Mouse (Mus musculus) neural tube, embryonic 11.5 days (tissue): ENCODE results near the gene Camkk1. TPM values are rescaled to one million over a fixed set of nuclear protein-coding genes. Genes with fewer than 3 reads are reported as not detected.

ENCODE experiments used
- ATAC-seq: fragments of 200-750 bp; cut with Nextera tagmentation; 2 replicates; pipeline ENCODE4 v1.8.0; 2017; ENCODE audit warnings: moderate number of reproducible peaks, mild to moderate bottlenecking, moderate TSS enrichment, moderate library complexity; ENCODE audit not compliant: insufficient read depth, low FRiP score, low TSS enrichment
- DNase-seq: peaks from one replicate; pipeline ENCODE4 v3.0.0-alpha.2; 2015; ENCODE audit warnings: low spot score
- H3K27ac ChIP-seq: fragments of 300-500 bp; sonication (generic); 2 replicates; pipeline ENCODE4 v1.5.1; 2014; ENCODE audit warnings: low read depth, mild to moderate bottlenecking, low read length
- H3K27me3 ChIP-seq: fragments of 300-500 bp; sonication (generic); 2 replicates; pipeline ENCODE4 v1.6.1; 2014; ENCODE audit warnings: mild to moderate bottlenecking, low read length, mixed read lengths; ENCODE audit not compliant: control insufficient read depth, insufficient read depth
- H3K36me3 ChIP-seq: fragments of 300-500 bp; sonication (generic); 2 replicates; pipeline ENCODE4 v1.6.1; 2014; ENCODE audit warnings: mild to moderate bottlenecking, low read length, moderate library complexity, mixed read lengths; ENCODE audit not compliant: control insufficient read depth, insufficient read depth
- H3K4me1 ChIP-seq: fragments of 300-500 bp; sonication (generic); 2 replicates; pipeline ENCODE4 v1.6.1; 2014; ENCODE audit warnings: low read length, mixed read lengths; ENCODE audit not compliant: control insufficient read depth, insufficient read depth
- H3K4me2 ChIP-seq: fragments of 300-500 bp; sonication (generic); 2 replicates; pipeline ENCODE4 v1.6.1; 2014; ENCODE audit warnings: low read depth, mild to moderate bottlenecking, moderate library complexity
- H3K4me3 ChIP-seq: fragments of 300-500 bp; sonication (generic); 2 replicates; pipeline ENCODE4 v1.5.1; 2014; ENCODE audit warnings: low read depth, low read length
- H3K9ac ChIP-seq: fragments of 300-500 bp; sonication (generic); 2 replicates; pipeline ENCODE4 v1.6.1; 2014; ENCODE audit warnings: mild to moderate bottlenecking, low read length
- H3K9me3 ChIP-seq: fragments of 300-500 bp; sonication (generic); 2 replicates; pipeline ENCODE4 v1.6.1; 2016; ENCODE audit warnings: low read length; ENCODE audit not compliant: control insufficient read depth
- WGBS: fragments of 180-500 bp; shearing (Covaris S2); extraction: QIAGEN DNeasy Blood & Tissue Kit; methylation state at CpG from one replicate; pipeline ENCODE4 v1.1.7; 2014; 5-methylcytosine and 5-hydroxymethylcytosine counted together
- polyA plus RNA-seq: library from polyadenylated mRNA; unstranded; fragments of >200 nt; fragmentation: Nextera tagmentation; extraction: Ambion mirVana; gene quantifications from 2 replicates; pipeline ENCODE4 v1.2.1, GENCODE M21; 2014

Gene Camkk1
- polyA plus RNA-seq, 1 experiment from 2014 or later: 6.5 TPM

DNA sequence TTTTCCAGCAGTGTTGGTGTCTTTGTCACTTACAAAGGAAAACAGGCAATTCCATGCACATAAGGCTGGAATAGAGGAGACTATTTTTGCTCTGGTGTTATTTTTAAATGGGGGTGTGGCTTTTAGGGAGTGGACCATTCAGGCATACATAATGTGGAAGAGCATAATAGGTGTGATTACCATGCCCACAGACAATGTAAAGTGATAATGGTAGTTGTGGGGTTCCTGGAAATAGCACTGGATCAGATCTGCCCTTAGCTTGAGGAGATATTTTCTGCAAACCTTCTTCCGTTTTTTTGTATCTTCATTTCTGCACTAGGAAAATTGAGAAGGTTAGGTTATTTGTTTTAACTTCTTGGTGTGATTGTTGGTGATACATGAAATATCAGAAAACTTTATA, 34.0 kb downstream of the Camkk1 start:
- Histone ChIP-seq H3K27me3 (no peaks in the 10 kb centered on the region), H3K27ac (no peak overlapping the region), H3K4me3 (no peak overlapping the region), H3K4me2 (no peak overlapping the region), H3K4me1 (peaks cover 3% of the 10 kb centered on the region; the same call in 1 of the 2 replicates), H3K9ac (no peak overlapping the region), H3K36me3 (peaks cover 7% of the 10 kb centered on the region), H3K9me3 (no peaks in the 10 kb centered on the region)
- DNase-seq (no peak), ATAC-seq (no peak)
- WGBS: 92% methylated on average over 1 of the region's 1 CpGs

DNA sequence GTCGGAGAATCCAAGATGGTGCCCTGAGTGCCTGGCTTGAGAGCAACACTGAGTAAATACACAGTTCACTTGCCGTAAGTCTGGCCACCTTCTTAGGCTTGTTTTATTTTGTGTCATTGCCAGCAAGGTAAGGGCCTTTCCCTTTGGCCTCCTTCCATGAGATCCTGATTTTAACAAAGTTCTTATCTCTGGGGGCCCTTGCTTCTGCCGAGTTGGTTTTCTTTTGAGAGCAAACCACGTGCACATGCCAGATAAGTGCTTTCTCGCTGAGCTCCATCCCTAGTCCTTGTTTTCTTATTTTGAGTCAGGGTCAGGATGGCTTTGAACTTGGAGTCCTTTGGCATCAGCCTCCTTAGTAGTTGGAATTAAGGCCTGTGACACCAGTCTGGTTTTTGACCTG, 38.9 kb downstream of the Camkk1 start:
- Histone ChIP-seq H3K9me3 (no peaks in the 10 kb centered on the region), H3K4me3 (no peak overlapping the region), H3K4me1 (no peaks in the 10 kb centered on the region), H3K9ac (no peak overlapping the region), H3K4me2 (no peak overlapping the region), H3K36me3 (peaks cover 4% of the 10 kb centered on the region), H3K27me3 (no peaks in the 10 kb centered on the region), H3K27ac (no peak overlapping the region)
- ATAC-seq: no peak
- no peak for DNase-seq
- 97% methylated on average over 5 of the region's 5 CpGs for WGBS

DNA sequence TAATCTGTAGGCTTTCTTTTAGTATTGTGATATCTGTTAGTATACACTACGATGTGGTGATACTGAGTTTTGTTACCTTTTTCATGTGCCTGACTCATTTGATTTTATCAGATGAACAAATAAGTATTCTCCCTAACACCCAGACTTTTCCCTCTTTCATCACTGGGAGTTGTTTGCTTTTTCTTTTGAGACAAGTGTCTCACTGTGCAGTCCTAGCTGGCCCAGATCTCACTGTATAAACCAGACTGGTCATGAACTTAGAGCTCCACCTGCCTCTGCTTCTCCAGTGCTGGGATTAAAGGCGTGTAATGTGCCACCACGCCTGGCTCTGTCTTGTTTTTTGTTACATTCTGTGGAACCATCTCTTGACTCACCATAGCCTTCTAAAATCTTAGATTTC, 40.8 kb downstream of the Camkk1 start:
- Histone ChIP-seq H3K4me2 (no peak overlapping the region), H3K36me3 (peaks cover 4% of the 10 kb centered on the region), H3K9me3 (no peaks in the 10 kb centered on the region), H3K4me1 (no peaks in the 10 kb centered on the region), H3K27me3 (no peaks in the 10 kb centered on the region), H3K27ac (no peak overlapping the region), H3K4me3 (no peak overlapping the region), H3K9ac (no peak overlapping the region)
- ATAC-seq: no peak
- WGBS: 94% methylated on average over 3 of the region's 3 CpGs
- no peak for DNase-seq

DNA sequence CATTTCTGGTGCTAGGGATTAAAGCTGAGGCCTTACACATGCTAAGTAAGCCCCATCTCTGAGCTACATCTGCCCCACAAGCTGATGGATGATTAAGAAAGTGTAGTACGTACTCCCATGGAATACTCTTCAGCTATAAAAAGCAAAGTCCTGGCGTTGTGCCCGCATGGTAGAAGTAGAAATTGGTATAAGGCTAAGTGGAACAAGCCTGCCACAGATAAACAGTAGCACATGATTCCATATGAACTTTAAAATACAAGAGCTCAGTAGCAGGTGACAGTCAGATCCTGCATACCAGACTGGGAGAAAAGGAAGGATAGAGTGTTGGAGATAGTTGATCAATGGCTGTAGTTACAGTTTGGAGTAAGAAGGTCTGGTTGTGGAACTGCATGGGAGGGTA, 42.6 kb downstream of the Camkk1 start:
- Histone ChIP-seq H3K27me3 (no peaks in the 10 kb centered on the region), H3K36me3 (peaks cover 5% of the 10 kb centered on the region), H3K4me2 (no peak overlapping the region), H3K9ac (no peak overlapping the region), H3K9me3 (no peaks in the 10 kb centered on the region), H3K27ac (no peak overlapping the region), H3K4me3 (no peak overlapping the region), H3K4me1 (no peaks in the 10 kb centered on the region)
- 96% methylated on average over 3 of the region's 3 CpGs for WGBS
- ATAC-seq (no peak), DNase-seq (no peak)

DNA sequence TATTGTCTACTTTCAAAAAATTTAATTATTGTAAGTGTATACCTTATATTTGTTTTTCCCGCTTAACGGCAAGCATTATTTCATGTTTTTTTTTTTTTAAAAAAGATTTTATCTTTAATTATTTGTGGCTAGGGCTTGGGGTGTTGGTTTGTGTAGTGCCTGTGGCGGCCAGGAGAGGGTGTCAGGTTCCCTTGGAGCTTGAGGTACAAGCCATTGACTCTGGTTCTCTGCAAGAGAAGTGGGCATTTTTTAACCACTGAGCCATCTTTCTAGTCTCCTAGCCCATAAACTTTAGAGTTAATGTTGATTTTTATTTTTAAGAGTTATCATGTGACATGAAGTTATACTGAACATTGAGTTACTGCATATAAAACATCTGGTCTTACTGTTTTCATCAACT, 53.0 kb downstream of the Camkk1 start:
- ATAC-seq: no peak
- DNase-seq: no peak
- WGBS: 90% methylated on average over 3 of the region's 3 CpGs
- H3K4me2 ChIP-seq: no peak overlapping the region
- no peaks in the 10 kb centered on the region for H3K4me1 ChIP-seq
- H3K4me3 ChIP-seq: no peak overlapping the region
- no peaks in the 10 kb centered on the region for H3K27me3 ChIP-seq
- peaks cover 14% of the 10 kb centered on the region for H3K36me3 ChIP-seq
- H3K27ac ChIP-seq: no peak overlapping the region
- no peak overlapping the region for H3K9ac ChIP-seq
- H3K9me3 ChIP-seq: no peaks in the 10 kb centered on the region

DNA sequence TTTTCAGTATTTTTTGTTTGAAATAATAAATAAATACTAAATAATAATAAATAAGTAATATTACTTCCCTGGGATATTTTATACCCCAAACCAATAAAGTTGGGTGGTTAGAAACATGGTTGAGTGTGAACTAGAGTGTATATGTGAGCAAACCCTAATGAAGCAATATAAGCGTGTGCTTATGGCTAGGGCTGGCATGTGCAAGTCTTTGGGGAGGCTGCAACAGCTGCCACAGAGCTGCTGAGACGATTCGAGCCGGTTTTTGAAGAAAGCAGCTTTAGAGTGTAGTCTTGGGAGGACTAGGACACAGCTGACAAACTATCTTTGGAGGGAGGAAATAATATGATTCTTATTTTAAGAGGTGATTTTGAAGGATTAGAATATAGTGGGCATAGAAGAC, 57.5 kb downstream of the Camkk1 start:
- DNase-seq: no peak

DNA sequence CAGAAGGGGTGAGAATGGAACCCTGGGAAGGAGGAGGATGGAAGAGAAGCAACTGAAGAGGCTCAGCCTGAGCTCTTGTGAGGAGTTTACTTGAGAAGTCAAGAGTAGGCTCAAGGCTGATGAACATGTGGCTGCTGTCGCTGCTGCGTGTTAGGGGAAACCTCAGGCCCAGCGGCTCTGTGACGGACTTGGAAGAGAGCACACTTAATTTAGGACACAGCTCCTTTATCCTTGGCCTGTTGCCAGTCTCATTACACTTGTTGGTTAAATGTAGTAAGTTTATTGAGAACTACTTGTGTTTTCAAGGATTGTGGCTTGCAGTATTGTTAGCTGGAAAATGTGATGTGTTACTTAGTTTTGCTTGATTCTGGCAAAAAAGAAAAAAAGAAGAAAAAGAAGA, 57.9 kb downstream of the Camkk1 start:
- Histone ChIP-seq H3K27ac (no peak overlapping the region), H3K9me3 (no peaks in the 10 kb centered on the region), H3K36me3 (peaks cover 18% of the 10 kb centered on the region), H3K27me3 (no peaks in the 10 kb centered on the region), H3K4me3 (no peak overlapping the region), H3K4me1 (no peaks in the 10 kb centered on the region), H3K4me2 (no peak overlapping the region), H3K9ac (no peak overlapping the region)
- no peak for ATAC-seq
- no peak for DNase-seq
- WGBS: 90% methylated on average over 4 of the region's 4 CpGs

More for the DNA sequence above, 57.5 kb downstream of the Camkk1 start:
- Histone ChIP-seq H3K27me3 (no peaks in the 10 kb centered on the region), H3K36me3 (peaks cover 18% of the 10 kb centered on the region), H3K9me3 (no peaks in the 10 kb centered on the region), H3K27ac (no peak overlapping the region), H3K9ac (no peak overlapping the region), H3K4me2 (no peak overlapping the region), H3K4me3 (no peak overlapping the region), H3K4me1 (no peaks in the 10 kb centered on the region)
- no peak for ATAC-seq
- WGBS: 96% methylated on average over 4 of the region's 4 CpGs

DNA sequence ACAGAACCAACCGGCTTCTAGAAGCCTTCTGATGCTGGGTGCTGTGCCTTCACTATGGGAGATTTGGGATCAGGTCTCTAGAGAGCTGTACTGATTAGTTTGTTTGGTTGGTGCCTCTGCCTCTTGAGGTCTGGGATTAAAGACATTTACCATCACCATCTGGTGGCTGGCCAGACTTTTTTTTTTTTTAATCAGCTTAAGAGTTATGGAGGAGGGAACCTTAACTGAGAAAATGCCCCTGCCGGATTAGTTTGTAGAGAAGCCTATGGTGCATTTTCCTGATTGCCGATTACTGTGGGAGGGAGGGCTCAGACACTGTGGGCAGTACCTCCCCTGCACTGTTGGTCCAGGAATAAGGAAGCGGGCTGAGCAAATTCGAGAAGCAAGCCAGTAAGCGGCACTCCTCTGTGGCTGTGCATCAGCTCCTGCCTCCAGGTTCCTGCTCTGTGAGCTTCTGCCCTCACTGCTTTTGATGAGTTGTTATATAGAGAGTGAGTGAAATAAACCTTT, 58.5 kb downstream of the Camkk1 start:
- H3K27ac ChIP-seq: no peak overlapping the region
- H3K4me2 ChIP-seq: no peak overlapping the region
- H3K9me3 ChIP-seq: no peaks in the 10 kb centered on the region
- ATAC-seq (no peak), DNase-seq (no peak)
- H3K4me3 ChIP-seq: no peak overlapping the region
- H3K27me3 ChIP-seq: no peaks in the 10 kb centered on the region
- WGBS: 90% methylated on average over 6 of the region's 6 CpGs
- H3K4me1 ChIP-seq: no peaks in the 10 kb centered on the region
- H3K36me3 ChIP-seq: peaks cover 18% of the 10 kb centered on the region
- H3K9ac ChIP-seq: no peak overlapping the region

DNA sequence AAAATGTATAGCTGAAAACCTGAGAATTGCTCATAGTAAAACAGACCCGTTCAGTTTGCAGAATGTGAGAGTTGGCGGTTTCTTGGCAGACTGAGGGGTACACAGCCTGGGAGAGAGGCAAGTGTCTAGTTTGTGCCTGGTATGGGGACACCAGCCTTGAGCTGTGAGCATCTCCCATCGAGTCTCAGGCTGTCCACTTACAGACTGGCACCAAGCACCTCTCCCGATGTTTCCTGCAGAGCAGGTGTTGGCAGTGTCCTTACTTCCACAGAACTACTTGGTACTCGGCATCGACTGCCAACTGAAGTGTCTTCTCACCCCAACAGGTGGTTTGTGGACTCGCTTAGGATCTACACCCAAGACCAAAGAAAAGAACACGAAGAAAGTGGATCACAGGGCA, 59.8 kb downstream of the Camkk1 start:
- Histone ChIP-seq H3K9ac (no peak overlapping the region), H3K27me3 (no peaks in the 10 kb centered on the region), H3K4me3 (no peak overlapping the region), H3K27ac (no peak overlapping the region), H3K4me1 (no peaks in the 10 kb centered on the region), H3K4me2 (no peak overlapping the region), H3K36me3 (peaks cover 18% of the 10 kb centered on the region), H3K9me3 (no peaks in the 10 kb centered on the region)
- no peak for ATAC-seq
- DNase-seq: no peak
- WGBS: 94% methylated on average over 8 of the region's 8 CpGs
